Mouse (Mus musculus): ENCODE measurements around the gene Ell2.

GRCm38 (mm10) chr13:75750785-75751184 lies 44.2 kb downstream of the Ell2 start:
- TF ChIP-seq CTCF (IDR thresholded peaks at IDR 0.05; ENCODE audit: extremely low read depth, insufficient read depth, low read length) (no peak), POLR2A (IDR thresholded peaks at IDR 0.05; ENCODE audit: extremely low read depth, insufficient read depth, low read length) (no peak)
